Mouse (Mus musculus) intestine, postnatal 0 days (tissue): ENCODE measurements at regions not wholly inside any gene's neighbourhood (a gene's known extent, or its start where the extent isn't known, plus 50 kb on each side); places are given as distances from the start of the nearest gene placed in this dataset.

ENCODE experiments used
- ATAC-seq: fragments of 200-750 bp; cut with Nextera tagmentation; 2 replicates; pipeline ENCODE4 v1.8.0; 2017; ENCODE audit warnings: mild to moderate bottlenecking, moderate TSS enrichment, moderate library complexity
- H3K27ac ChIP-seq: fragments of 300-500 bp; sonication (generic); 2 replicates; pipeline ENCODE4 v1.5.1; 2014; ENCODE audit warnings: mild to moderate bottlenecking, low read depth, low read length, moderate library complexity
- H3K27me3 ChIP-seq: fragments of 300-500 bp; sonication (generic); replicated peaks from 2 replicates; pipeline ENCODE4 v1.6.1; 2014; ENCODE audit warnings: low read length, mixed read lengths; ENCODE audit not compliant: control insufficient read depth, insufficient read depth
- H3K36me3 ChIP-seq: fragments of 300-500 bp; sonication (generic); 2 replicates; pipeline ENCODE4 v1.6.1; 2014; ENCODE audit warnings: mild to moderate bottlenecking, moderate library complexity; ENCODE audit not compliant: control insufficient read depth, insufficient read depth
- H3K4me1 ChIP-seq: fragments of 300-500 bp; sonication (generic); replicated peaks from 2 replicates; pipeline ENCODE4 v1.6.1; 2014; ENCODE audit warnings: antibody characterized with exemption, low read length, mixed read lengths; ENCODE audit not compliant: control insufficient read depth, insufficient read depth
- H3K4me2 ChIP-seq: fragments of 300-500 bp; sonication (generic); replicated peaks from 2 replicates; pipeline ENCODE4 v1.6.1; 2014; ENCODE audit warnings: low read depth, mild to moderate bottlenecking, moderate library complexity
- H3K4me3 ChIP-seq: fragments of 300-500 bp; sonication (generic); 2 replicates; pipeline ENCODE4 v1.5.1; 2014; ENCODE audit warnings: low read depth, low read length
- H3K9ac ChIP-seq: fragments of 300-500 bp; sonication (generic); 2 replicates; pipeline ENCODE4 v1.6.1; 2014; ENCODE audit warnings: mild to moderate bottlenecking, low read depth, low read length
- H3K9me3 ChIP-seq: fragments of 300-500 bp; sonication (generic); 2 replicates; pipeline ENCODE4 v1.6.1; 2016; ENCODE audit warnings: mixed run types; ENCODE audit not compliant: control insufficient read depth
- CTCF ChIP-seq: sonication (generic); IDR thresholded peaks from 2 replicates; pipeline ENCODE4 v1.5.1; 2016; ENCODE audit warnings: low read depth, mild to moderate bottlenecking, control low read depth, antibody characterized with exemption, moderate library complexity
- WGBS: fragments of 180-500 bp; shearing (Covaris S2); extraction: QIAGEN DNeasy Blood & Tissue Kit; methylation state at CpG from one replicate; pipeline ENCODE4 v1.1.7; 2014; 5-methylcytosine and 5-hydroxymethylcytosine counted together

- H3K9me3 ChIP-seq, result no peaks in the 10 kb centered on the region
- H3K4me3 ChIP-seq, result no peak overlapping the region
- no peaks in the 10 kb centered on the region for H3K27me3 ChIP-seq
- no peak overlapping the region for H3K9ac ChIP-seq
- no peak for ATAC-seq
- no peak overlapping the region for H3K27ac ChIP-seq
- H3K36me3 ChIP-seq, result no peaks in the 10 kb centered on the region
- 91% methylated on average over 4 of the region's 4 CpGs for WGBS
- H3K4me1 ChIP-seq, result no peaks in the 10 kb centered on the region
- H3K4me2 ChIP-seq, result no peak overlapping the region
- no peak for TF ChIP-seq CTCF
These were observed 264.9 kb upstream of the Pum3 start for GRCm38 (mm10) chr19:27694478-27694877.

GRCm38 (mm10) chr19:27693706-27694105, 264.1 kb upstream of the Pum3 start:
- Histone ChIP-seq H3K4me3 (no peak overlapping the region), H3K9ac (no peak overlapping the region), H3K9me3 (no peaks in the 10 kb centered on the region), H3K27ac (no peak overlapping the region), H3K27me3 (no peaks in the 10 kb centered on the region), H3K36me3 (no peaks in the 10 kb centered on the region), H3K4me1 (no peaks in the 10 kb centered on the region), H3K4me2 (no peak overlapping the region)
- TF ChIP-seq CTCF, result no peak
- ATAC-seq, result no peak
- WGBS, result 76% methylated on average over 7 of the region's 7 CpGs

DNA sequence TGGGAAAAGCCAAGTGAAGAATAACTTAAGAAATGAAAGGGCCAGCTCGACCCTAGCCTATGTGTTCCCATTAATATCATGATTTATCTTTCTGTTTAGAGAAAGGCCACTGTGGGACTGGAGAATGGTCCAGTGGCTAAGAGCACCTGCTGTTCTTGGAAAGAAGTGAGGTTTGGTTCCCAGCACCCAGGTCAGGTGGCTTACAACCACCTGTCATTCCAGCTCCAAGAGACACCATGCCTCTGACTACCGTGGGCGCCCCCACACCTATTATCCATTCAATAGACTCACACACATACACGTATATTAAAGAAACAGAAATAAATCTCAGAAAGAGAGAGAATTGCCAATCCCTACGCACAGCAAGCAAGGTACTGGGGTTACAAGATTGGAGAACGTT, 263.3 kb upstream of the Pum3 start:
- Histone ChIP-seq H3K36me3 (no peaks in the 10 kb centered on the region), H3K9me3 (no peaks in the 10 kb centered on the region), H3K27ac (no peak overlapping the region), H3K4me2 (no peak overlapping the region), H3K4me3 (no peak overlapping the region), H3K27me3 (no peaks in the 10 kb centered on the region), H3K4me1 (no peaks in the 10 kb centered on the region), H3K9ac (no peak overlapping the region)
- 86% methylated on average over 6 of the region's 6 CpGs for WGBS
- no peak for TF ChIP-seq CTCF
- no peak for ATAC-seq

DNA sequence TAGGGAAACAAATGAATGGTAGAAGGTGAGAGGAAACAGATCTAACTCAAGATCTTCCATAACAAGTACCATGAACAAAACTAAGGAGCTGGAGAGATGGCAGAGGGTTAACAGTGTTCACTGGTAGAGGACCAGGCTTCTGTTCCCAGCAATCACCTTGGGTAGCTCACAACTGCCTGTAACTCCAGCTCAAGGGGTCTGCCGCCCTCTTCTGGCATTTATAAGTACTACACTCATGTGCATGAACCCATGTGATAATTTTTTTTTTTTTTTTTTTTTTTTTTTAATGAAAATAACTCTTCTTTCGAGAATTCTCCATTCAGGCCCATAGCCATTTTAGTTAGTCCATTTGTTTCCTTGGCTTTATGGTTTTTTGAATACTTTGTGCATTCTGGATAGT, 253.8 kb upstream of the Pum3 start:
- no peak for ATAC-seq
- TF ChIP-seq CTCF, result peak; percentile 48
- WGBS, result 54% methylated on average over 2 of the region's 2 CpGs
- H3K4me1 ChIP-seq, result no peaks in the 10 kb centered on the region
- no peak overlapping the region for H3K4me2 ChIP-seq
- no peak overlapping the region for H3K4me3 ChIP-seq
- H3K27me3 ChIP-seq, result no peaks in the 10 kb centered on the region
- H3K27ac ChIP-seq, result no peak overlapping the region
- no peaks in the 10 kb centered on the region for H3K9me3 ChIP-seq
- no peaks in the 10 kb centered on the region for H3K36me3 ChIP-seq
- H3K9ac ChIP-seq, result no peak overlapping the region

GRCm38 (mm10) chr19:27679427-27679826, 249.8 kb upstream of the Pum3 start:
- Histone ChIP-seq H3K4me3 (no peak overlapping the region), H3K36me3 (no peaks in the 10 kb centered on the region), H3K4me1 (no peaks in the 10 kb centered on the region), H3K27ac (no peak overlapping the region), H3K4me2 (no peak overlapping the region), H3K27me3 (no peaks in the 10 kb centered on the region), H3K9ac (no peak overlapping the region), H3K9me3 (no peaks in the 10 kb centered on the region)
- TF ChIP-seq CTCF, result no peak
- ATAC-seq, result no peak
- WGBS, result 83% methylated on average over 7 of the region's 7 CpGs

- Histone ChIP-seq H3K4me1 (no peaks in the 10 kb centered on the region), H3K9ac (no peak overlapping the region), H3K36me3 (no peaks in the 10 kb centered on the region), H3K27ac (no peak overlapping the region), H3K9me3 (no peaks in the 10 kb centered on the region), H3K4me3 (no peak overlapping the region), H3K4me2 (no peak overlapping the region), H3K27me3 (no peaks in the 10 kb centered on the region)
- TF ChIP-seq CTCF, result no peak
- 58% methylated on average over 2 of the region's 2 CpGs for WGBS
- ATAC-seq, result no peak
These were observed 243.1 kb upstream of the Pum3 start for GRCm38 (mm10) chr19:27672679-27673190.

DNA sequence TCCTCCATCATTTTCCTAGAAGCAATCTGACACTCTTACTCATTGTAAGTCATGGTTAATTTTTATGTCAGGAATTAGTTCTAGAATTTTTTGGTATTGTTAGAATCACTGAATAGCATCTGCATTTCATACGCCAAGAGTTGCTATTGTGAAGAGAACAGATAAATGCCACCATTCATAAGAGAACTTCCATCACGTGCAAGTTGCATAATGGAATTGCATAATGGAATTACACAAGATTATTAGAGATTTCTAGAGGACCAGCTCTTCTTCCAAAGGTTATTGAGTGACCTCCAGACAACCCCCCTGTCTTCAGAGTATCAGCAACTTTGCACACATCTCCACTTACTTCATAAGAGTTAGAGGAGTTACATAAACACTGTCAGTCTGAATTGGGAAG, 233.7 kb upstream of the Pum3 start:
- no peaks in the 10 kb centered on the region for H3K36me3 ChIP-seq
- H3K9ac ChIP-seq, result no peak overlapping the region
- H3K4me3 ChIP-seq, result no peak overlapping the region
- H3K9me3 ChIP-seq, result no peaks in the 10 kb centered on the region
- H3K27ac ChIP-seq, result no peak overlapping the region
- TF ChIP-seq CTCF, result no peak
- no peak overlapping the region for H3K4me2 ChIP-seq
- ATAC-seq, result no peak
- H3K4me1 ChIP-seq, result no peaks in the 10 kb centered on the region
- 77% methylated on average over 2 of the region's 2 CpGs for WGBS
- H3K27me3 ChIP-seq, result no peaks in the 10 kb centered on the region
